Comparison of ENCODE assay signal across 14 mouse cellular contexts in the genomic region with DNA sequence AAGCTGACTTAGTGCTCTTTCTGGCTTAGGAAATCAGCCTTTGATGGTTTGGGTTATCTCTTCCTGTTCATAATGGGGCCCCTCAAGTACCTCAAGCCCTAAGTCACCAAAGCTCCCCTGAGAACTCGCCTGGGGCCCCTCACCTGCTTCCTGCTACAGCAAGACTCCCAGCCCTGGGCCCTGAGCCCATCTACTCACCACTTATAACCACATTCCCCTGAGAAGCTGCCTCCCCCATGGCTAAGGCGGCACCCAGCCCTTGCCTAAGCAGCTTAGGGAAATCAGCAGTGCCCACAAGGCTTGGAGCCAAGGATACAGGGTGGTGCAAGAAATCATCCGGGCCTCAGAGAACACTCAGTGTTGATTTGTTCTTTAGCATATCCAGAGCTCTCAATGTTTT.
A peak's percentile ranks its signal among the peaks of the same experiment; 100 is the strongest.
DNase-seq lines count a peak whose midpoint lies in the region; ATAC-seq and TF ChIP-seq lines count a peak whose summit lies in the region.
"Had no signal": no experiment of that assay in that cellular context is flagged by ENCODE, and none has a peak within 500 bp of the region (broad histone marks: within the 10 kb centered on the region; RNA-seq: fewer than 3 reads in every experiment).

No protein-coding gene starts in this region.

- TF ChIP-seq CTCF in layer of hippocampus, adult 2 months (conservative IDR thresholded peaks at IDR 0.05), result no peak

- peaks cover 22% of the 10 kb centered on the region for H3K4me1 ChIP-seq in embryonic facial prominence, embryonic 15.5 days
- peaks cover 23% of the 10 kb centered on the region for H3K4me1 ChIP-seq in kidney, embryonic 15.5 days

- H3K36me3 ChIP-seq in embryonic facial prominence, embryonic 15.5 days, result no peaks in the 10 kb centered on the region
- no peaks in the 10 kb centered on the region for H3K36me3 ChIP-seq in kidney, embryonic 15.5 days
- H3K36me3 ChIP-seq: embryonic facial prominence, embryonic 13.5 days; hindbrain, embryonic 13.5 days; liver, embryonic 13.5 days had no signal

- H3K9me3 ChIP-seq in embryonic facial prominence, embryonic 15.5 days (replicated peaks), result no peaks in the 10 kb centered on the region
- no peaks in the 10 kb centered on the region for H3K9me3 ChIP-seq in kidney, embryonic 15.5 days (replicated peaks)
- H3K9me3 ChIP-seq: embryonic facial prominence, embryonic 13.5 days; hindbrain, embryonic 13.5 days; liver, embryonic 13.5 days had no signal

- peak overlapping the region; percentile 61 for H3K27ac ChIP-seq in layer of hippocampus, adult 2 months
- no peak overlapping the region for H3K27ac ChIP-seq in embryonic facial prominence, embryonic 15.5 days (replicated peaks)
- H3K27ac ChIP-seq in kidney, embryonic 15.5 days, result no peak overlapping the region
- H3K27ac ChIP-seq: embryonic facial prominence, embryonic 13.5 days; hindbrain, embryonic 13.5 days; kidney, postnatal 0 days; liver, embryonic 13.5 days had no signal

- H3K4me2 ChIP-seq in embryonic facial prominence, embryonic 15.5 days (replicated peaks), result no peak overlapping the region
- no peak overlapping the region for H3K4me2 ChIP-seq in kidney, embryonic 15.5 days
- H3K4me2 ChIP-seq: embryonic facial prominence, embryonic 13.5 days; hindbrain, embryonic 13.5 days; liver, embryonic 13.5 days; midbrain, embryonic 11.5 days had no signal

- no peak overlapping the region for H3K4me3 ChIP-seq in layer of hippocampus, adult 2 months
- no peak overlapping the region for H3K4me3 ChIP-seq in embryonic facial prominence, embryonic 15.5 days (replicated peaks)
- H3K4me3 ChIP-seq in kidney, embryonic 15.5 days (replicated peaks), result no peak overlapping the region
- H3K4me3 ChIP-seq: embryonic facial prominence, embryonic 13.5 days; hindbrain, embryonic 13.5 days; liver, embryonic 13.5 days had no signal

- 39% methylated on average over 3 of the region's 3 CpGs for WGBS in embryonic facial prominence, embryonic 15.5 days
- 69% methylated on average over 3 of the region's 3 CpGs for WGBS in kidney, embryonic 15.5 days

- 0 out of 2 replicates have a peak, but pooled peaks have one; percentile 27 for ATAC-seq in embryonic facial prominence, embryonic 15.5 days (ENCODE audit: insufficient number of reproducible peaks, low FRiP score, low TSS enrichment, low read depth)
- ATAC-seq in kidney, embryonic 15.5 days (replicated peaks; ENCODE audit: low FRiP score), result no peak
- ATAC-seq: forebrain, postnatal 0 days had no signal

- DNase-seq in adrenal gland, postnatal 10 days, result peak; percentile 61
- no peak for DNase-seq in adrenal gland, adult 18-20 months (ENCODE audit: low spot score in 2 of 2)
- peak in 1 of 2 experiments; percentile 29 for DNase-seq in layer of hippocampus, adult 2 months (ENCODE audit: low spot score in 2 of 2)
- DNase-seq in layer of hippocampus, postnatal 36 days, result no peak
- peak; percentile 61 for DNase-seq in lung, postnatal 36 days
- no peak for DNase-seq in right cerebral cortex, adult 2 months (ENCODE audit: low spot score in 2 of 2)
- DNase-seq: forebrain, postnatal 0 days; liver, embryonic 13.5 days had no signal

- no peak overlapping the region for H3K9ac ChIP-seq in embryonic facial prominence, embryonic 15.5 days
- no peak overlapping the region for H3K9ac ChIP-seq in kidney, embryonic 15.5 days
- H3K9ac ChIP-seq: embryonic facial prominence, embryonic 13.5 days; forebrain, postnatal 0 days; hindbrain, embryonic 13.5 days; liver, embryonic 13.5 days had no signal

- no peaks in the 10 kb centered on the region for H3K27me3 ChIP-seq in embryonic facial prominence, embryonic 15.5 days
- no peaks in the 10 kb centered on the region for H3K27me3 ChIP-seq in kidney, embryonic 15.5 days
- H3K27me3 ChIP-seq: embryonic facial prominence, embryonic 13.5 days; hindbrain, embryonic 13.5 days; liver, embryonic 13.5 days had no signal

Comparison
In these comparisons a context has a peak if more than half of its experiments do, and no peak if none do; other contexts are left out.
1. DNase-seq: peak in adrenal gland, postnatal 10 days (single experiment) and lung, postnatal 36 days (single experiment); none in adrenal gland, adult 18-20 months (0 of 2), layer of hippocampus, postnatal 36 days (0 of 2) and right cerebral cortex, adult 2 months (0 of 2).